10 mouse cellular contexts compared by ENCODE assay signal in genomic region chr10:128188242-128188877, GRCm38 (mm10). TPM values are rescaled to one million over a fixed set of nuclear protein-coding genes. Genes with fewer than 3 reads are reported as not detected.
DNase-seq lines count a peak whose midpoint lies in the region; ATAC-seq and TF ChIP-seq lines count a peak whose summit lies in the region.
"Had no signal": no experiment of that assay in that cellular context is flagged by ENCODE, and none has a peak within 500 bp of the region (broad histone marks: within the 10 kb centered on the region; RNA-seq: fewer than 3 reads in every experiment).

No protein-coding gene starts in this region.

- no peaks in the 10 kb centered on the region for H3K4me1 ChIP-seq in kidney, embryonic 16.5 days (ENCODE audit: insufficient read depth, low read length)
- peaks cover 4% of the 10 kb centered on the region; the same call in 1 of the 2 replicates for H3K4me1 ChIP-seq in embryonic facial prominence, embryonic 15.5 days
- no peaks in the 10 kb centered on the region; the same call in none of the 2 replicates for H3K4me1 ChIP-seq in testis, adult 2 months (ENCODE audit: control insufficient read depth, insufficient read depth, low read length)
- H3K4me1 ChIP-seq: neural tube, embryonic 13.5 days had no signal

- H3K9me3 ChIP-seq in kidney, embryonic 16.5 days (ENCODE audit: low read length): no peaks in the 10 kb centered on the region
- no peaks in the 10 kb centered on the region for H3K9me3 ChIP-seq in embryonic facial prominence, embryonic 15.5 days (replicated peaks)
- H3K9me3 ChIP-seq: neural tube, embryonic 13.5 days had no signal

- no peaks in the 10 kb centered on the region for H3K36me3 ChIP-seq in kidney, embryonic 16.5 days (ENCODE audit: insufficient read depth, low read length)
- H3K36me3 ChIP-seq in embryonic facial prominence, embryonic 15.5 days: no peaks in the 10 kb centered on the region
- H3K36me3 ChIP-seq in testis, adult 2 months (ENCODE audit: control insufficient read depth, insufficient read depth, low read length): no peaks in the 10 kb centered on the region
- H3K36me3 ChIP-seq: neural tube, embryonic 13.5 days had no signal

- no peak overlapping the region for H3K4me2 ChIP-seq in kidney, embryonic 16.5 days (replicated peaks; ENCODE audit: low read depth, low read length)
- H3K4me2 ChIP-seq in embryonic facial prominence, embryonic 15.5 days (replicated peaks): no peak overlapping the region
- H3K4me2 ChIP-seq: neural tube, embryonic 13.5 days had no signal

- no peak overlapping the region for H3K4me3 ChIP-seq in kidney, embryonic 16.5 days (ENCODE audit: low read length)
- no peak overlapping the region for H3K4me3 ChIP-seq in embryonic facial prominence, embryonic 15.5 days (replicated peaks)
- H3K4me3 ChIP-seq in testis, adult 2 months (ENCODE audit: control insufficient read depth, low read depth, low read length): no peak overlapping the region
- H3K4me3 ChIP-seq: erythroblast, embryonic 14.5 days; neural tube, embryonic 13.5 days had no signal

- peak; percentile 81 for DNase-seq in kidney, adult 18-20 months
- peak; percentile 74 for DNase-seq in adrenal gland, postnatal 25 days
- peak; percentile 88 for DNase-seq in hindlimb bud, embryonic 11.5 days (ENCODE audit: extremely low spot score, low read depth, low spot score)
- peak; percentile 38 to 70 for DNase-seq in left cerebral cortex, postnatal 36 days (ENCODE audit: low spot score in 2 of 2)
- DNase-seq in naive thymus-derived CD4-positive, alpha-beta T cell, adult 2 months (ENCODE audit: low read depth): peak; percentile 89

- WGBS in kidney, embryonic 16.5 days: 44% methylated on average over 2 of the region's 2 CpGs
- 37% methylated on average over 2 of the region's 2 CpGs for WGBS in embryonic facial prominence, embryonic 15.5 days

- no peak for ATAC-seq in kidney, embryonic 16.5 days (ENCODE audit: low FRiP score, low TSS enrichment)
- ATAC-seq in embryonic facial prominence, embryonic 15.5 days (ENCODE audit: insufficient number of reproducible peaks, low FRiP score, low TSS enrichment, low read depth): no peak

- H3K9ac ChIP-seq in kidney, embryonic 16.5 days (replicated peaks; ENCODE audit: low read length): no peak overlapping the region
- no peak overlapping the region for H3K9ac ChIP-seq in embryonic facial prominence, embryonic 15.5 days
- H3K9ac ChIP-seq: neural tube, embryonic 13.5 days had no signal

- TF ChIP-seq POLR2A in testis, adult 2 months (IDR thresholded peaks at IDR 0.05; ENCODE audit: control insufficient read depth, low read depth, low read length): no peak

- peak; percentile 34; the same call in 1 of the 2 replicates for TF ChIP-seq CTCF in testis, adult 2 months (IDR thresholded peaks at IDR 0.05; ENCODE audit: control insufficient read depth, insufficient read depth, insufficient replicate concordance, low read depth, low read length)

- intact Hi-C loops in left cerebral cortex, postnatal 36 days (cut with DNase I): loop anchor here (10.0 kb wide), 1 partner anchor 164 kb away; no protein-coding TSS in a partner anchor

- H3K27me3 ChIP-seq in kidney, embryonic 16.5 days (ENCODE audit: insufficient read depth, low read length): no peaks in the 10 kb centered on the region
- H3K27me3 ChIP-seq in embryonic facial prominence, embryonic 15.5 days: no peaks in the 10 kb centered on the region
- no peaks in the 10 kb centered on the region for H3K27me3 ChIP-seq in testis, adult 2 months (ENCODE audit: control insufficient read depth, insufficient read depth, low read length)

- no peak overlapping the region for H3K27ac ChIP-seq in kidney, embryonic 16.5 days (ENCODE audit: low read length)
- peak overlapping the region; percentile 44; the same call in 1 of the 2 replicates for H3K27ac ChIP-seq in embryonic facial prominence, embryonic 15.5 days (replicated peaks)
- no peak overlapping the region for H3K27ac ChIP-seq in testis, adult 2 months (ENCODE audit: control insufficient read depth, insufficient read depth, low read depth, low read length)
- H3K27ac ChIP-seq: neural tube, embryonic 13.5 days had no signal

RNA-seq across cellular contexts. Expression of gene Gls2, which starts 5.9 kb away (rescaled TPM):
- 1.1 and 1.3 TPM in 2 replicates for polyA plus RNA-seq in kidney, embryonic 16.5 days (2015; fragmentation: Nextera tagmentation; extraction: Ambion mirVana)
- 1.3 and 5.5 TPM in 2 replicates for total RNA-seq in adrenal gland, postnatal 25 days (2021)
- polyA plus RNA-seq in embryonic facial prominence, embryonic 15.5 days (2015; fragmentation: Nextera tagmentation; extraction: Ambion mirVana): 2.0 and 2.5 TPM in 2 replicates
- total RNA-seq in left cerebral cortex, postnatal 36 days (2021): 10 to 100 TPM; 31.3 to 33.2 TPM
- polyA plus RNA-seq in testis, adult 2 months (2012; rRNA removed): 3.7 and 5.3 TPM in 2 replicates
- polyA plus RNA-seq: erythroblast, embryonic 14.5 days had no signal

RNA-seq across cellular contexts. Expression of gene Rbms2, which starts 8.3 kb away (rescaled TPM):
- polyA plus RNA-seq in kidney, embryonic 16.5 days (2015; fragmentation: Nextera tagmentation; extraction: Ambion mirVana): 39.8 and 43.6 TPM in 2 replicates
- 84.6 and 85.7 TPM in 2 replicates for total RNA-seq in adrenal gland, postnatal 25 days (2021)
- 40.1 and 41.6 TPM in 2 replicates for polyA plus RNA-seq in embryonic facial prominence, embryonic 15.5 days (2015; fragmentation: Nextera tagmentation; extraction: Ambion mirVana)
- total RNA-seq in left cerebral cortex, postnatal 36 days (2021): 10 to 100 TPM; 12.1 to 15.6 TPM
- polyA plus RNA-seq in testis, adult 2 months (2012; rRNA removed): 17.3 and 19.4 TPM in 2 replicates

RNA-seq across cellular contexts. Expression of gene Spryd4, which starts 23.2 kb away (rescaled TPM):
- polyA plus RNA-seq in kidney, embryonic 16.5 days (2015; fragmentation: Nextera tagmentation; extraction: Ambion mirVana): 34.2 and 38.6 TPM in 2 replicates
- total RNA-seq in adrenal gland, postnatal 25 days (2021): 15.3 and 18.0 TPM in 2 replicates
- 30.8 TPM in 2 replicates for polyA plus RNA-seq in embryonic facial prominence, embryonic 15.5 days (2015; fragmentation: Nextera tagmentation; extraction: Ambion mirVana)
- total RNA-seq in left cerebral cortex, postnatal 36 days (2021): 10 to 100 TPM in 1 of 2 experiments, 1 to 10 TPM in 1; 9.2 to 10.2 TPM
- 3.1 and 3.4 TPM in 2 replicates for polyA plus RNA-seq in testis, adult 2 months (2012; rRNA removed)

RNA-seq across cellular contexts. Expression of gene Mip, which starts 37.3 kb away (rescaled TPM):
- not detected in 2 replicates for polyA plus RNA-seq in kidney, embryonic 16.5 days (2015; fragmentation: Nextera tagmentation; extraction: Ambion mirVana)
- total RNA-seq in adrenal gland, postnatal 25 days (2021): not detected in 2 replicates
- 0.23 and 0.28 TPM in 2 replicates for polyA plus RNA-seq in embryonic facial prominence, embryonic 15.5 days (2015; fragmentation: Nextera tagmentation; extraction: Ambion mirVana)
- total RNA-seq in left cerebral cortex, postnatal 36 days (2021): not detected
- polyA plus RNA-seq in testis, adult 2 months (2012; rRNA removed): not detected in 2 replicates
- polyA plus RNA-seq: erythroblast, embryonic 14.5 days; neural tube, embryonic 13.5 days had no signal

RNA-seq across cellular contexts. Expression of gene Timeless, which starts 43.5 kb away (rescaled TPM):
- 64.5 and 68.2 TPM in 2 replicates for polyA plus RNA-seq in kidney, embryonic 16.5 days (2015; fragmentation: Nextera tagmentation; extraction: Ambion mirVana)
- 14.1 and 20.7 TPM in 2 replicates for total RNA-seq in adrenal gland, postnatal 25 days (2021)
- polyA plus RNA-seq in embryonic facial prominence, embryonic 15.5 days (2015; fragmentation: Nextera tagmentation; extraction: Ambion mirVana): 43.8 and 48.1 TPM in 2 replicates
- 1 to 10 TPM; 5.6 to 5.9 TPM for total RNA-seq in left cerebral cortex, postnatal 36 days (2021)
- 3.4 and 4.4 TPM in 2 replicates for polyA plus RNA-seq in testis, adult 2 months (2012; rRNA removed)
